Comparison of ENCODE assay signal across 10 mouse cellular contexts in the genomic region with DNA sequence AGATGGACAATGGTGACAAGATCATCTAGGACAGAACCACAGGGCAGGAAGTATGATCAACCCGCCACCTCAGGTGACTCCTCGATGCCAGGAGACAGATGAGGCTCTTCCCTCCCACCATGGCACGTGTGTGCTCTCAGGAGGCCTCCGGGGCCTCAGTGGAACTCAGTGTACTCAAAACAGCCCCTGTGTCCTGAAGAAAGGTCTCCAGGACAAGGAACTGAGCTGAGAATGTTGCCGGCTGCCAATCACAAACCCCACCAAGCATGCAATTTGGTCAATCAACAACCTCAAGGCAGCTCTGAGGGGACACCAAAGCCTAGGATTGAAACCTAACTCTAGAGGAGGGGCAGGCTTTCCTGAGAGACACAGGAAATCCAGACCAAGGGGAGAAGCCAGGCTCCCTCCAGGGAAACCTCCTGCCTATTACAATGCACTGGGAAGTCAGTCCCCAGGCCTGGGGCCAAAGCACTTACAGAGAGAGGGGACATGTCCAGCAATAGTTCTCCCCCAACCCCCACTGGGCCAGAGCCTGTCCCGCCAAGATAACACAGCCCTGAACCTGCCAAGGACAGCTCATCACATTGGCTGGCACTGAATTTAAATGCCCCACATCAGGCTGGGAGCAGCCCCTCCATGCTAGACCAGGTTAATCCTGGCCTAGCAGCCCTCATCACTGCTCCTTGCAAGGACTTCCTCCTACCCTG. TPM values are rescaled to one million over a fixed set of nuclear protein-coding genes. Genes with fewer than 3 reads are reported as not detected.
DNase-seq lines count a peak whose midpoint lies in the region; ATAC-seq lines count a peak whose summit lies in the region.
"Had no signal": no experiment of that assay in that cellular context is flagged by ENCODE, and none has a peak within 500 bp of the region (broad histone marks: within the 10 kb centered on the region; RNA-seq: fewer than 3 reads in every experiment).

No protein-coding gene starts in this region.

- H3K9me3 ChIP-seq in neural tube, embryonic 11.5 days (ENCODE audit: control insufficient read depth, low read length), result no peaks in the 10 kb centered on the region
- H3K9me3 ChIP-seq in neural tube, embryonic 15.5 days (replicated peaks), result no peaks in the 10 kb centered on the region

- no peaks in the 10 kb centered on the region for H3K27me3 ChIP-seq in neural tube, embryonic 11.5 days (ENCODE audit: control insufficient read depth, insufficient read depth, low read length)
- no peaks in the 10 kb centered on the region for H3K27me3 ChIP-seq in neural tube, embryonic 15.5 days (replicated peaks)

- H3K4me1 ChIP-seq in neural tube, embryonic 11.5 days (ENCODE audit: control insufficient read depth, insufficient read depth, low read length), result peaks cover 54% of the 10 kb centered on the region
- H3K4me1 ChIP-seq in neural tube, embryonic 15.5 days, result peaks cover 77% of the 10 kb centered on the region

- H3K36me3 ChIP-seq in neural tube, embryonic 11.5 days (ENCODE audit: control insufficient read depth, insufficient read depth, low read length), result no peaks in the 10 kb centered on the region
- H3K36me3 ChIP-seq in neural tube, embryonic 15.5 days, result no peaks in the 10 kb centered on the region
- H3K36me3 ChIP-seq: limb, embryonic 12.5 days had no signal

- H3K27ac ChIP-seq in neural tube, embryonic 11.5 days (ENCODE audit: low read depth, low read length), result 0 out of 2 replicates have a peak overlapping the region, but pooled peaks have one; percentile 29
- no peak overlapping the region for H3K27ac ChIP-seq in neural tube, embryonic 15.5 days (replicated peaks)
- H3K27ac ChIP-seq: limb, embryonic 12.5 days had no signal

- no peak overlapping the region for H3K4me3 ChIP-seq in neural tube, embryonic 11.5 days (ENCODE audit: low read depth, low read length)
- no peak overlapping the region for H3K4me3 ChIP-seq in neural tube, embryonic 15.5 days (replicated peaks)
- H3K4me3 ChIP-seq: limb, embryonic 12.5 days had no signal

- WGBS in neural tube, embryonic 11.5 days, result 80% methylated on average over 6 of the region's 6 CpGs
- 73% methylated on average over 6 of the region's 6 CpGs for WGBS in neural tube, embryonic 15.5 days

- no peak overlapping the region for H3K9ac ChIP-seq in neural tube, embryonic 11.5 days (ENCODE audit: low read length)
- H3K9ac ChIP-seq in neural tube, embryonic 15.5 days (replicated peaks), result no peak overlapping the region
- H3K9ac ChIP-seq: limb, embryonic 12.5 days had no signal

- ATAC-seq in neural tube, embryonic 11.5 days (ENCODE audit: insufficient read depth, low FRiP score, low TSS enrichment), result no peak
- no peak for ATAC-seq in neural tube, embryonic 15.5 days (ENCODE audit: low FRiP score)

- DNase-seq in cerebellum, postnatal 10 days, result peak; percentile 44 to 60
- DNase-seq in cerebellum, adult 18-20 months, result no peak
- no peak for DNase-seq in neural tube, embryonic 11.5 days (ENCODE audit: low spot score)
- peak; percentile 86 for DNase-seq in heart, postnatal 4 days
- no peak for DNase-seq in natural killer cell, adult 2 months (ENCODE audit: low spot score in 2 of 2)
- DNase-seq in embryo, embryonic 10.5 days (ENCODE audit: low spot score), result no peak
- no peak for DNase-seq in yolk sac, embryonic 10.5 days (ENCODE audit: low spot score)
- DNase-seq: cerebellum, postnatal 25 days had no signal

- H3K4me2 ChIP-seq in neural tube, embryonic 11.5 days (ENCODE audit: low read depth), result no peak overlapping the region
- H3K4me2 ChIP-seq in neural tube, embryonic 15.5 days, result no peak overlapping the region
- H3K4me2 ChIP-seq: limb, embryonic 12.5 days had no signal

RNA-seq across cellular contexts. Expression of gene Ccdc85c, which starts 37.8 kb away (rescaled TPM):
- 18.9 and 20.3 TPM in 2 replicates for polyA plus RNA-seq in neural tube, embryonic 11.5 days (2014; fragmentation: Nextera tagmentation; extraction: Ambion mirVana)
- 10.5 and 11.9 TPM in 2 replicates for polyA plus RNA-seq in neural tube, embryonic 15.5 days (2015; fragmentation: Nextera tagmentation; extraction: Ambion mirVana)
- 10 to 100 TPM; 35.2 to 37.2 TPM for total RNA-seq in heart, postnatal 4 days (2021)

RNA-seq across cellular contexts. Expression of gene Ccnk, which starts 58.1 kb away (rescaled TPM):
- polyA plus RNA-seq in neural tube, embryonic 11.5 days (2014; fragmentation: Nextera tagmentation; extraction: Ambion mirVana), result 6.0 and 6.9 TPM in 2 replicates
- 2.4 and 2.7 TPM in 2 replicates for polyA plus RNA-seq in neural tube, embryonic 15.5 days (2015; fragmentation: Nextera tagmentation; extraction: Ambion mirVana)
- total RNA-seq in heart, postnatal 4 days (2021), result 10 to 100 TPM; 30.5 to 32.8 TPM

RNA-seq across cellular contexts. Expression of gene Setd3, which starts 58.3 kb away (rescaled TPM):
- polyA plus RNA-seq in neural tube, embryonic 11.5 days (2014; fragmentation: Nextera tagmentation; extraction: Ambion mirVana), result 86.5 and 91.6 TPM in 2 replicates
- polyA plus RNA-seq in neural tube, embryonic 15.5 days (2015; fragmentation: Nextera tagmentation; extraction: Ambion mirVana), result 97.5 and 98.3 TPM in 2 replicates
- 10 to 100 TPM; 74.9 to 75.7 TPM for total RNA-seq in heart, postnatal 4 days (2021)

Comparison
In these comparisons a context has a peak if more than half of its experiments do, and no peak if none do; other contexts are left out.
1. DNase-seq: peak in cerebellum, postnatal 10 days (2 of 2) and heart, postnatal 4 days (single experiment); none in cerebellum, adult 18-20 months (0 of 2), neural tube, embryonic 11.5 days (single experiment), natural killer cell, adult 2 months (0 of 2), embryo, embryonic 10.5 days (single experiment) and yolk sac, embryonic 10.5 days (single experiment).